Mouse (Mus musculus): Measurements from ENCODE around the gene Kcmf1. TPM values are rescaled to one million over a fixed set of nuclear protein-coding genes. Genes with fewer than 3 reads are reported as not detected.

Kcmf1 gene
- 112 and 159 TPM in 2 replicates for total RNA-seq (2017)

DNA sequence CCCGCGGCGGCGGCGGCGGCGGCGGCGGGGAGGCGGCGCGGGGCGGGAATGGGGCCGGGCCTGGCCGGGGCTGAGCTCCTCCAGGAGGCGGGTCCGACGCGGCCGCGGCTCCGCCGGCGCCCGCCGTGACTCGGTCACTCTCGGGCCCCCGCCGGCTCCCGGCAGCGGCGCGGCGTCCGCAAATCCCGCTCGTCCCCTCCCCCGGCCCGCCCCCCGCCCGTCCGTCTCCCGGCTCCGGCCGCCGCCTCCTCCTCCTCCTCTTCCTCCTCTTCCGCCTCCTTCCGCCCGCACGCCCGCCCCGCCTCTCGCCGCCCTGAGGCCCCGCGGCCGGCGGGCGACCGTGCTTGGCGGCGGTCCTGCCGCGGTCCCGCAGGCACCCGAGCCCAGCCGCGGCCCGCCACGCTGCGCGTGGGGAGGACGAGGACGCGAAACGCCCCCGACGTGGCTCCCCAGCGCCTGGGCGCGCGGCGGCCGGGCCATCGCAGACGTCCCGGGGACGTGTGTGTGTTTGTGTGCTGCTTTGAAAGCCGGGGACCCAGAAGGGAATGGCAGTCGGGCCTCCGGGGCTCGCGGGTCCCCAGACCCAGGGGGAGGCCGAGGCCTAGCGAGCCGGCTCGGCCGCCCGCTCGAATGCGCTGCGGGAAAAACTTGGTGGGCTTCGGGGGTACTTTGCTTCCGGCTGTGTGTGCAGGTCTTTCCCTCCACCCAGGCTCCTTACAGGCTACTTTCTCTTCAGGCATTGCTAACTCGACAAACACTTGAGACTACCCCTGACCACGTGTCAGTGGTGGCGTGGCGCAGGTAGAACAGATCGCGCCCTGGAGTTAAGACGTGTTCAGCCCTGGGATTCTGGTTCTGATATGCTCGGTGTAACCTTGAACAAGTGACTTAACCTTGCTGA lies at the start of gene Kcmf1:
Kcmf1 (minus strand) TSS at position 199 of the 901 bp plus-strand sequence.
- peak; percentile 43 to 54 for ATAC-seq (replicated peaks in 1 of 2; ENCODE audit: insufficient read depth in 1 of 2, low FRiP score in 2 of 2, low TSS enrichment in 1 of 2, low read depth in 1 of 2, poor library complexity in 2 of 2, severe bottlenecking in 2 of 2)

- no peak for ATAC-seq (replicated peaks in 1 of 2; ENCODE audit: insufficient read depth in 1 of 2, low FRiP score in 2 of 2, low TSS enrichment in 1 of 2, low read depth in 1 of 2, poor library complexity in 2 of 2, severe bottlenecking in 2 of 2)
Observed at GRCm38 (mm10) chr6:72949161-72949756, 49.5 kb upstream of the Kcmf1 start.

DNA sequence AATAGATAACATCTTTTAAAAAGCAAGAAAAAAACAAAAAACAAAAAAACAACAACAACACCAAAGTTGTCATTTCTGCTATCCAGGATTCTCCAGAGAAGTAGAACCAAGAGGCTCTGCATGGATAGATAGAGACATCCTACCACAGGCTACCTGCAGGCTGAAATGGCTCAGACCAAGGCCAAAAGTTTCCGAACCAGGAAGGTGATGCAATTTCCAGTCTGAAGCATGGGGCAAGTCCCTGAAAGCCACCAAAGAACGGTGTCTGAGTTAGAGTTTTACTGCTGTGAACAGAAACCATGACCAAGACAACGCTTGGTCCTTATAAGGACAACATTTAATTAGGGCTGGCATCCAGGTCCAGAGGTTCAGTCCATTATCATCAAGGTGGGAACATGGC lies 48.6 kb upstream of the Kcmf1 start:
- no peak for ATAC-seq (replicated peaks in 1 of 2; ENCODE audit: insufficient read depth in 1 of 2, low FRiP score in 2 of 2, low TSS enrichment in 1 of 2, low read depth in 1 of 2, poor library complexity in 2 of 2, severe bottlenecking in 2 of 2)

- no peak for ATAC-seq (replicated peaks in 1 of 2; ENCODE audit: insufficient read depth in 1 of 2, low FRiP score in 2 of 2, low TSS enrichment in 1 of 2, low read depth in 1 of 2, poor library complexity in 2 of 2, severe bottlenecking in 2 of 2)
Observed at GRCm38 (mm10) chr6:72947960-72948359, 48.2 kb upstream of the Kcmf1 start.

GRCm38 (mm10) chr6:72940493-72940892 lies 40.7 kb upstream of the Kcmf1 start:
- ATAC-seq (replicated peaks in 1 of 2; ENCODE audit: insufficient read depth in 1 of 2, low FRiP score in 2 of 2, low TSS enrichment in 1 of 2, low read depth in 1 of 2, poor library complexity in 2 of 2, severe bottlenecking in 2 of 2) = peak in 1 of 2 experiments; percentile 71; a peak in 2 of 4 replicates

GRCm38 (mm10) chr6:72937859-72938258 lies 38.1 kb upstream of the Kcmf1 start:
- peak; percentile 66 to 84 for ATAC-seq (replicated peaks in 1 of 2; ENCODE audit: insufficient read depth in 1 of 2, low FRiP score in 2 of 2, low TSS enrichment in 1 of 2, low read depth in 1 of 2, poor library complexity in 2 of 2, severe bottlenecking in 2 of 2)

- peak; percentile 18 to 22; a peak in 2 of 4 replicates for ATAC-seq (replicated peaks in 1 of 2; ENCODE audit: insufficient read depth in 1 of 2, low FRiP score in 2 of 2, low TSS enrichment in 1 of 2, low read depth in 1 of 2, poor library complexity in 2 of 2, severe bottlenecking in 2 of 2)
Observed at GRCm38 (mm10) chr6:72937430-72937829, 37.7 kb upstream of the Kcmf1 start.

GRCm38 (mm10) chr6:72932955-72933354 lies 33.2 kb upstream of the Kcmf1 start:
- peak in 1 of 2 experiments; percentile 40; a peak in 1 of 4 replicates for ATAC-seq (replicated peaks in 1 of 2; ENCODE audit: insufficient read depth in 1 of 2, low FRiP score in 2 of 2, low TSS enrichment in 1 of 2, low read depth in 1 of 2, poor library complexity in 2 of 2, severe bottlenecking in 2 of 2)

- ATAC-seq (replicated peaks in 1 of 2; ENCODE audit: insufficient read depth in 1 of 2, low FRiP score in 2 of 2, low TSS enrichment in 1 of 2, low read depth in 1 of 2, poor library complexity in 2 of 2, severe bottlenecking in 2 of 2) = no peak
Observed at GRCm38 (mm10) chr6:72931533-72931932, 31.8 kb upstream of the Kcmf1 start.

- ATAC-seq (replicated peaks in 1 of 2; ENCODE audit: insufficient read depth in 1 of 2, low FRiP score in 2 of 2, low TSS enrichment in 1 of 2, low read depth in 1 of 2, poor library complexity in 2 of 2, severe bottlenecking in 2 of 2) = no peak
Observed at GRCm38 (mm10) chr6:72929795-72930398, 30.1 kb upstream of the Kcmf1 start.

- no peak for ATAC-seq (replicated peaks in 1 of 2; ENCODE audit: insufficient read depth in 1 of 2, low FRiP score in 2 of 2, low TSS enrichment in 1 of 2, low read depth in 1 of 2, poor library complexity in 2 of 2, severe bottlenecking in 2 of 2)
Observed at GRCm38 (mm10) chr6:72926755-72927482, 27.1 kb upstream of the Kcmf1 start.

- no peak for ATAC-seq (replicated peaks in 1 of 2; ENCODE audit: insufficient read depth in 1 of 2, low FRiP score in 2 of 2, low TSS enrichment in 1 of 2, low read depth in 1 of 2, poor library complexity in 2 of 2, severe bottlenecking in 2 of 2)
Observed at GRCm38 (mm10) chr6:72926031-72926430, 26.3 kb upstream of the Kcmf1 start.

DNA sequence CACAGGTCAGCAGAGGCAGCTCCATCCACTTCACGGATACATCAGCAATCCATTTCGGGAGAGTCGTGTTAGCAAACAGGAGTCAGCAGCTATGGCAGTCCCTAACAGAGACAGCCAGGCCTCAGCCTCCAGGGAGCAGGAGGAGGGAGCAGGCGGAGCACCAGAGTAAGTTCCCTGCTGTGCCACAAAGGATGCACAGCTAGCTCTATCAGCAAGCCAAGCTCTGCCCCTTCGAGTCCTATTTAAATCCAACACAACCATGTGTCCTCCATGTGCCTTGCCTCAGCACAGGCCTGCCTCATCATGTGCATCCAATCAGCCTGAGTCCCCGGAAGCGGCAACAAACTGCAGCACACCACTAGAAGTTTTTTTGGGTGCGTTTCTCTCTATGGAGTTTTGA lies 23.6 kb upstream of the Kcmf1 start:
- no peak for ATAC-seq (replicated peaks in 1 of 2; ENCODE audit: insufficient read depth in 1 of 2, low FRiP score in 2 of 2, low TSS enrichment in 1 of 2, low read depth in 1 of 2, poor library complexity in 2 of 2, severe bottlenecking in 2 of 2)

GRCm38 (mm10) chr6:72921081-72921480 lies 21.3 kb upstream of the Kcmf1 start:
- no peak for ATAC-seq (replicated peaks in 1 of 2; ENCODE audit: insufficient read depth in 1 of 2, low FRiP score in 2 of 2, low TSS enrichment in 1 of 2, low read depth in 1 of 2, poor library complexity in 2 of 2, severe bottlenecking in 2 of 2)

GRCm38 (mm10) chr6:72918510-72919033 lies 18.8 kb upstream of the Kcmf1 start:
- no peak for ATAC-seq (replicated peaks in 1 of 2; ENCODE audit: insufficient read depth in 1 of 2, low FRiP score in 2 of 2, low TSS enrichment in 1 of 2, low read depth in 1 of 2, poor library complexity in 2 of 2, severe bottlenecking in 2 of 2)

- ATAC-seq (replicated peaks in 1 of 2; ENCODE audit: insufficient read depth in 1 of 2, low FRiP score in 2 of 2, low TSS enrichment in 1 of 2, low read depth in 1 of 2, poor library complexity in 2 of 2, severe bottlenecking in 2 of 2) = no peak
Observed at GRCm38 (mm10) chr6:72916330-72916729, 16.6 kb upstream of the Kcmf1 start.

- no peak for ATAC-seq (replicated peaks in 1 of 2; ENCODE audit: insufficient read depth in 1 of 2, low FRiP score in 2 of 2, low TSS enrichment in 1 of 2, low read depth in 1 of 2, poor library complexity in 2 of 2, severe bottlenecking in 2 of 2)
Observed at GRCm38 (mm10) chr6:72914087-72914749, 14.4 kb upstream of the Kcmf1 start.
